Mouse (Mus musculus): ENCODE results near the gene Rbbp5.

The Rbbp5 gene

DNA sequence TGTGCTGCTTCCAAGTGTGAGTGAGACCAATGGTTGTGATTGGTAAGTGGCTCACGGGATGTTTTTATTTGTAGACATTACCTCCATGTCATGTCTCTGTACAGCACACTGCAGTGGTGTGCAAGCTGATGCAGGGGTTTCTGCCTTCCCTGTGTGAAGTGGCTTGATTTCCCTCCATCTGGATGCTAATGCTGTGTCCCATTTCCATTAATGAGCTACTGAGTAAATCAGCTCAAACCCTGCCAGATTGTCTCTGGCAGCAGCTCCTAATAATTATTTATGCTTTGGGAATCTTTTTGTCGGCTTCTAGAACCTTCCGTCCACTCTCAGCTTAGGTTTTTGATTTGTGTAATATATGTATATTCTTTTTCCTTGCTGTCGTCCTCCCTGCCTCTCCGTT lies 28.0 kb downstream of the Rbbp5 start:
- DNase-seq (ENCODE audit: low spot score) = no peak

DNA sequence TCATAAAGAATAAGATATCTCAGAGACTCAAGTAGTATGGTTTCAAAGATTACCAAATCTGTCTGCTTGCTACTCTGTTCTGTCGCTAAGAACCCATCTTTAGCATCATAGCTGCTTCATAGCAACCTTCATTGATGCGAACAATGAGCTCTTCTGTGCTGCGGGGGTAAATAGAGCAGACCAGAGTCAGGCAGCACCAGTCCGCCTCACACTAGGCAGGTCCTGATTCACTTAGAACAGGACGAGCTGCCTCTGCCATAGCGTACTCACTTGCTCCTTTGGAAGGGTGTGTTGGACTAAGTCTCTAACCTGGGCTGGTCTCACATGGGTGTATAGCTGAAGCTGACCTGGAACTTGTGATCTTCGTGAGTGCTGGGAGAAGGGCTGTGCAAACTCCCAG lies 28.9 kb downstream of the Rbbp5 start, which contains the start of gene Tmem81:
Gene Tmem81 (plus strand): TSS at position 173 of the 400 bp plus-strand sequence.
- no peak for DNase-seq (ENCODE audit: low spot score)

DNA sequence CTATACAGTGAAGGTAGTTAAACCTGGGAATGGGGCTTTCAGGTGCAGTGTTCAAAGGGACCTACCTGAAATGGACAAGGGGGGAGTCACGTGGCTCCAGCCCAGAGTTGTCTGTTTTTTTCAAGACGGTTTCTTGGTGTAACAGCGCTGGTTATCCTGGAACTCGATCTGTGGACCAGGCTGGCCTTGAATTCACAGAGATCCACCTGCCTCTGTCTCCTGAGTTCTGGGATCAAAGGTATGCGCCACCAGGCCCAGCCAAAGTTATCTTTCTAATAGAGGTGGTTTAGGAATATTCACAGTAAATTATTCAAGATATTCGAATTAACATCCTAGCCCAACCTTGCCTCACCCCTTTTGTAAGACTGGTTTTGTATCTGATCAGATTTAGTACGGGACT lies 29.5 kb downstream of the Rbbp5 start:
- DNase-seq (ENCODE audit: low spot score) = no peak

DNA sequence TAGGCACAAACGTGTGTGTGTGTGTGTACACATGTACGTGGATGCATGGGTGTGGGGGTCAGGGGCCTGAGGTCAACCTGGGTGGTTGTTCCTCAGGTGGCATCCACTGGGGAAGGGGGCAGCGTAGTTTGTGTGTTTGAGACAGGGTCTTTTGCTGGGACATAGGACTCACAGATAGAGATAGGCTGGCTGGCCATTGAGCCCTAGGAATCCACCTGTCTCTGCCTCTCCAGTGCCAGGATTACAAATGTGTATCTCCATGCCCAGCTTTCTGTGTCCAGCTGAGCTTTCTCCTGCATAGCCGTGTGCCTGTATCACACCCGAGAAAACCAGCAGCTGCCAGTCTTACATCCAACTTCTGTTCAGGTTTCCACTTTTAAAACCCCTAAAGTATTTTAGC lies 32.6 kb downstream of the Rbbp5 start:
- no peak for DNase-seq (ENCODE audit: low spot score)

GRCm38 (mm10) chr1:132511521-132511920 lies 34.4 kb downstream of the Rbbp5 start:
- no peak for DNase-seq (ENCODE audit: low spot score)

- no peak for DNase-seq (ENCODE audit: low spot score)
Measured at GRCm38 (mm10) chr1:132512106-132512505, 34.9 kb downstream of the Rbbp5 start.

GRCm38 (mm10) chr1:132515339-132515738 lies 38.2 kb downstream of the Rbbp5 start:
- DNase-seq (ENCODE audit: low spot score) = no peak

DNA sequence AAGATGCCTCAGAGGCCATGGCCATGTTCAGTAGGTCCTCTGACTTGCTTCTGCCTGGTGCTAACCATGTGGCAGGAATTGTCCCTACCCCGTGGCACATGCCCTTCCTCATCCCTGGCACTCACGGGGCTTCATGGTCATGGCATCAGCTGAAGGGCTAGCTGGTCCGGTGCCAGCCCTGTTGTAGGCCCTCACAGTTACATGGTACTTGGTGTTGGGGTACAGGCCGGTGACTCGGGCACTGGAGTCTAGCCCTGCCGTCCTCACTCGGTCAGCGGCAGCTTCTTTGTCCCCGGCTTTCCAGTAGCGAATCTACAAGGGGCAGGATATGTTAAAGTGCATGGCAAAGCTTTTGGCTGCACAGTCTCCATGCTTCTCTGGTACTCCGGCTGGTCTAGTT lies 39.6 kb downstream of the Rbbp5 start:
- DNase-seq (ENCODE audit: low spot score) = no peak

DNA sequence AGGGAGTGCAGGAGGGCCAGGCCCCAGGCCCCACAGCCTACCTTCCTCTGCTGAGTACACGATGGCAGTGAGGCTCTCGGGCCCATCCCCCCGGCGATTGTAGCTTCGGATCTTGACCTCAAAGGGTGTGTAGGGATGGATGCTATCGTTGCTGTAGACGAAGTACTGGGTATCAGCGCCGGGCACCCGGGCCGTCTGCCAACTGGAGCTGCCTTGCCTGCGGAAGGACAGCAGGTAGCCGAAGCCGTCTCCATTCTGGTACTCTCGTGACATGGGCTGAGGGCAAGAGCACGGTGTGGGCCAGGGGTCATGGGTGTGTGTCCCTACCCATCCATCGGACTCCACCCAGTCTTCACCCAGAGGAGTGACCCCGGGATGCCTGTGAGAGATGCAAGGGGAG lies 41.5 kb downstream of the Rbbp5 start:
- no peak for DNase-seq (ENCODE audit: low spot score)

DNA sequence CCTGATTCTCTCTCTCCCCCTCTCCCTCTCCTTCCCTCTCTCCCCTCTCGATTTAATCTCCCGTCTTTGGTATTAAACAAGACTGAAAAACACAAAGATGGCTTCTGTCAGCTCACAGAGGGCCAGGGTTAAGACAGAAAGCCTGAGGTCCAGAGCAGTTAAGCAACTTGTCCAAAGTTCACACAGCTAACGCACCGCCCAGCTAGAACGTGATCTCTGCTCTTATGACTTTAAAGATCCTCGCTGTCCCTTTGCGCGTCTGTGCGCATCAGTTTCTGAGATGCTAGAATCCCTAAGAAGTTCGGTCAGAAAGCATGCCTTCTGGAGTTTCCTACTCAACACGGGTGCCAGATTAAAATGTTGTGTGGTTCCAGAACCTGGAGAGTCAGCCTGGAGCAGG lies 42.6 kb downstream of the Rbbp5 start:
- DNase-seq (ENCODE audit: low spot score) = no peak

DNA sequence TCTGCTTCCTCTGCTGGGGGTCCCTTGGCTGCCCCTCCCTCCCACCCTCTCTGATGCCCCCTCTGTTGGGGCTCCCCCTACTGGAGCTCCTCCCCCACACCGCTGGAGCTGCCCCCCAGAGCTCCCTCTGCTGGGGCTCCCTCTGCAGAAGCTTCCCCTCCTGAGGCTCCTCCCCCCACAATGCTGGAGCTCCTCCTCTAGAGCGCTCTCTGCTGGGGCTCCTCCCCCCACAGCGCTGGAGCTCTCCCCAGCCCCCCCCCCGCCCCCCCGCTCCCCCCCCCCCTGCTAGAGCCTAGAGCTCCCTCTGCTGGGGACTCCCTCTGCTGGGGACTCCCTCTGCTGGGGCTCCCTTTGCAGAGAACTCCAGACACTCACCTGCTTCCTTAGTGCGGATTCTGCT lies 43.6 kb downstream of the Rbbp5 start:
- no peak for DNase-seq (ENCODE audit: low spot score)

DNA sequence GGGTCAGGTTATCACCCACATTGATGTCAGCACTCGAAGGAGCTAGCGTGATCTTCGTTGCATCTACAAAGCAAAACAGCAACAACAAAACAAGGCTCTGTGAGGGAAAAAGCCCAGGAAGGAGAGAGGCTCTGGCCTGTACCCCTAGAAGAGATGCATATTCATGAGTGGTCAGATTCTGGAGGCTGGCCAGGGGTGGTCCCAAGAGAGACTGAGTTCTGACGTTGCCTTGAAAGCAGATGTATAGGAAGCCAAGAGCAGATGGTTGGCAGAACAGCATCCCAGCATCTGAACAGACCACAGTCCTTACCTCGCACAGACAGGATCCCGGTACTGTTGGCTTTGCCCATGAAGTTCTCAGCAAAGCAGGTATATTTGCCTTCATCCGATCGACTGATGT lies 45.9 kb downstream of the Rbbp5 start:
- DNase-seq (ENCODE audit: low spot score) = no peak

DNA sequence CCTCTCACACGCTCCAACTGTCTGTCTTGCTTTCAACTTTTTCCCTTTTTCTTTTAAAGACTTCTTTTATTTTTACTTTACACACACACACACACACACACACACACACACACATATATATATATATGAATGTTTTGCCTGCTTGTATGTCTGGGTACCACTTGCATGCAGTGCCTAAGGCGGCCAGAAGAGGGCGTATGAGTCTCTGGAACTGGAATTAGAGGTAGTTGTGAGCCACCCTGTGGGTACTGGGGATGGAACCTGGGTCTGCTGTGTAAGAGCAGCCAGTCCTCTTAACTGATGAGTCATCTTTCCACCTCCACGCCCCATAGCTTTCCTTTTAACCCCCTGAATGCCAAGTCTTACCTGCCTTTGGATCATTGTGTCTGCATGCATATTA lies 46.8 kb downstream of the Rbbp5 start:
- DNase-seq (ENCODE audit: low spot score) = no peak

DNA sequence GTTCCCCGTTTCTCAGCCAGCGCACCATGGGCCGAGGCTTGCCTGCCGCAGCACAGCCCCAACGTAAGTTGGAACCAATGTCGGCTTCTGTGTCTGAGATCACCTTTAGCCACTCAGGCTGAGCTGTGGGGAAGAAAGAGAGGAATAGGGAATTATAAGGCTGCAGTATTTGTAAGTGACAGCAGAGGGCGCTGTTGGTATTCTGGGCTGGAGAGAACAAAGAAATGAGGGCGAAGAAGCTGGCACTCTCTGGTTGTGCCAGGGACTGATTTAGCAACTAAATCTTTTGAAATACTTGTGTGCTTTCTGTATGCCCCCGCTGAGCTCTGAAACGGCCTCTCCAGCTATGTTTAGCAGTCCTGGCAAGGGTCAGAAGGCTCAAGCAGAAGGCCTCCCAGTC lies 48.7 kb downstream of the Rbbp5 start:
- DNase-seq (ENCODE audit: low spot score) = peak; percentile 85

DNA sequence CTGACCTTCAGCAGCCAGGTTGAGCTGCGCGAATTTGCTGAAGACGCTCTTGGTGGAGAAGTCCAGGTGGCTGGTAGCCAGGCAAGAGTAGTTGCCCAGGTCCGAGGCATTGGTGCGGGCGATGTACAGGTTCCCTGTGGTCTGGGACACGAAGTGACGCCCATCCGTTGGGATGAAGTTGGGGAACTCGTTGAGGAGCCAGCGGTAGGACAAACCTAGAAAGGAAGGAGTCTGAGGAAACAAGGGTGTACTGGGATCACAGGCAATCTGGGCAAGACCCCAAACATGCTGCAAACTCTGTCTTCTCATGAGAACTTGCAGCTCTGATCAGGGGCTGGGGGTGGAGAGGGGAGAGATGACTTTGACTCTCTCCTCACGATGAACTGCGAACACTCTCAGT lies 50.9 kb downstream of the Rbbp5 start:
- no peak for DNase-seq (ENCODE audit: low spot score)

- DNase-seq (ENCODE audit: low spot score) = no peak
Measured at GRCm38 (mm10) chr1:132528647-132529334, 51.6 kb downstream of the Rbbp5 start.

GRCm38 (mm10) chr1:132530631-132531191 lies 53.5 kb downstream of the Rbbp5 start:
- DNase-seq (ENCODE audit: low spot score) = no peak

DNA sequence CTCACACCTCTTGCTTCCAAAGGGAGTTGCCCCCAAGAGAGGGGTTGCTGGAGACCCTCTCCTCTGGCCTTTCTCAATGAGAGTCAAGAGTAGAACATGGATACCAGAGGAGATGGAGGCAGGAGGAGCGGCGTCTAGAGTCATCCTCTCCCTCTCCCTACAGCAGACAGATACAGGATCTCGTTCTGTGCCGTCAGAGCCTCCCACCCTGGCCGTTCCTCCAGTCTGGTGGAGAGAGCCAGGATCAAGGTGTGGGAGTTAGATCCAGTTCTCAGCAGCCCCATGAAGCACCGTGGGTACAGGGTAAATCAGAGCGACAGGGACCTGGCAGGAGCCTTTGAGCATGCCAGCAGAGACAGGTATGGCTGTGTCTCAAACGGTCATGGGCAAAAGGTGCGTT lies 55.4 kb downstream of the Rbbp5 start:
- no peak for DNase-seq (ENCODE audit: low spot score)

GRCm38 (mm10) chr1:132533840-132534239 lies 56.7 kb downstream of the Rbbp5 start:
- DNase-seq (ENCODE audit: low spot score) = no peak

DNA sequence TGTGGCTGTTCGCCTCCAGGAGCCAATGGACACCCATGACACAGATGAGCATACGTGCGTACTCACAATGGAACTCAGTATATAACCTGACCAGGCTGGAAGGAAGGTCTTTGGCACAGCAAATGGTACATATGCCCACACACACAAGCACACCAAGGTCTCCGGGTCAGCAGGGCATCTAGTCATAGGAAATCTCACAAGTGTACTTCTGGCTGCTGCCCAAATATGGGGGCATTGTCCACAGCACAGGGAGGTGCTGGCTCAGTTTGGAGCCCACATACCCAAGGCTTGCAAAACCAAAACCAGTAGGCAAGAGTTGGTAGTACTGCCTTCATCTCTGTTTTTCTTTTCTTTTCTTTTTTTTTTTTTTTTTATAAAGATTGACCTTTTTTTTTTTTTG lies 58.4 kb downstream of the Rbbp5 start:
- no peak for DNase-seq (ENCODE audit: low spot score)

DNA sequence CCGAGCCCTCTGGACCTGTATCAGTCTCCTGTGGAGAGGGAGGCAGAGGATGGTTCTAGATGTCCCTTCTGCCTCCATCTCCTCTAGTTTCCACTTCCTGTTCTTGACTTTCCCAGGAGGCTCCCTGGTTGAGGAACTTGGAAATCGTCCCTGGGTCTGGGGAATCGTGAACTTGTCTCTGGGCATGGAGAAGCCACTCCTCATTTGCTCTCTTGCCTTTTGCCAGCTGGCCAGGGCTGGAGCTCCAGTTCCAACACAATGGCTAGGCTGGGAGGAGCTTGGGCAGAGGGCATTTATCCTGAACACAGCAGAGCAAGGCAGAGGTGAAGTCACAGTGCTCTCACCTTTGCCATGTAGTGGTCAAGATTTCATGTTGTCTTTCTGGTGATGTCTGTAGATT lies 59.3 kb downstream of the Rbbp5 start:
- DNase-seq (ENCODE audit: low spot score) = no peak

- DNase-seq (ENCODE audit: low spot score) = no peak
Measured at GRCm38 (mm10) chr1:132537736-132538135, 60.6 kb downstream of the Rbbp5 start.

- DNase-seq (ENCODE audit: low spot score) = no peak
Measured at GRCm38 (mm10) chr1:132540701-132541100, 63.5 kb downstream of the Rbbp5 start.

DNA sequence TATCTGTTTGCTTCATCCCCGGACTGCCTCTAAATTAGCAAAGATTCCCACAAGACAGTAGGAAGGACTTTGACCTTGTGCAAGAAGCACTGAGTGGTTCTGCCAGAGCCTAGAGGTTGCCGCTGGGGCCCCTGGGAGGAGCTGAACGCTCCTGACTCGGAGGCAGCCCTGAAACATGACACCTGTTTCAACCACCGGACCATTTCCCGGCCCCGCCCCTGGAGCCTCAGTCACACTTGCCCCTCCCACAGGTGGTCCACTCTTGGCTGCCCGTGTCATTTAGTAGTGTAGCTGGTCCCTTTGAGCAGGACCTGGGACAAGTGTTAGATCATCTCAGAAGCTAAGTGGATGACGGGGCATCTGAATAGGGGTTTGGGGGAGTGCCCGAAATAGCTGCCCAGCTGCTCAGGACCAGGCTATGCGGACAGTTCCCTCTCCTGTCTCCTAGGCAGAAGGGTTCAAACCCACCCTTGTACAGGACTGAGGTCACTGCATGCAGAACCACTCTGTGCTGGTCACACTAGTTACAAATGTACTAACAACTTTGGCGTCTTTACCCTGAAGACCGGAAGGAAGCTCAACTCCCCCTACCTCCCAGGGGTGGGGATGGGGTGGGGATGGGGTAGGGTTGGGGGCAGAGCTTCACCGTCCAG lies 64.1 kb downstream of the Rbbp5 start:
- DNase-seq (ENCODE audit: low spot score) = no peak

All from layer of hippocampus, adult 9-10 months (tissue).